Mouse (Mus musculus) testis, adult 2 months (tissue): Measurements from ENCODE around the gene Nlrc5.

Experiments
- CTCF ChIP-seq: fragments of 200-500 bp; IDR thresholded peaks from 2 replicates; pipeline ENCODE4 v1.5.1; 2012; ENCODE audit warnings: low read depth, mild to moderate bottlenecking, inconsistent platforms, low read length, moderate library complexity; ENCODE audit not compliant: control insufficient read depth, insufficient read depth, insufficient replicate concordance
- POLR2A ChIP-seq: fragments of 200-500 bp; IDR thresholded peaks from 2 replicates; pipeline ENCODE4 v1.6.1; 2012; ENCODE audit warnings: low read depth, mild to moderate bottlenecking, inconsistent platforms, low read length, moderate library complexity; ENCODE audit not compliant: control insufficient read depth

- TF ChIP-seq CTCF (no peak), POLR2A (no peak)
Observed at GRCm38 (mm10) chr8:94515430-94516208, 81.5 kb downstream of the Nlrc5 start.
